Mouse (Mus musculus) lung, postnatal 14 days (tissue): ENCODE measurements at regions not wholly inside any gene's neighbourhood (a gene's known extent, or its start where the extent isn't known, plus 50 kb on each side); places are given as distances from the start of the nearest gene placed in this dataset.

Experiments used
- DNase-seq: peaks from one replicate; pipeline ENCODE4 v3.0.0; 2021

- no peak for DNase-seq
These were observed 75.7 kb upstream of the Bcl2l14 start for GRCm38 (mm10) chr6:134320379-134320932.

GRCm38 (mm10) chr6:134324001-134324400 lies 72.1 kb upstream of the Bcl2l14 start:
- DNase-seq = no peak

- no peak for DNase-seq
These were observed 70.6 kb upstream of the Bcl2l14 start for GRCm38 (mm10) chr6:134325564-134325963.

GRCm38 (mm10) chr6:134329550-134330299 lies 66.4 kb upstream of the Bcl2l14 start:
- DNase-seq = no peak

GRCm38 (mm10) chr6:134330300-134330640 lies 65.8 kb upstream of the Bcl2l14 start:
- no peak for DNase-seq

- peak; percentile 11 for DNase-seq
These were observed 63.2 kb upstream of the Bcl2l14 start for GRCm38 (mm10) chr6:134332718-134333432.

- no peak for DNase-seq
These were observed 60.4 kb upstream of the Bcl2l14 start for GRCm38 (mm10) chr6:134335711-134336110.

- no peak for DNase-seq
These were observed 53.1 kb upstream of the Bcl2l14 start for GRCm38 (mm10) chr6:134342796-134343605.

GRCm38 (mm10) chr6:134343606-134343901 lies 52.6 kb upstream of the Bcl2l14 start:
- no peak for DNase-seq
